Mouse (Mus musculus) neural tube, embryonic 11.5 days (tissue): ENCODE results near the gene Adam15. TPM values are rescaled to one million over a fixed set of nuclear protein-coding genes. Genes with fewer than 3 reads are reported as not detected.

Experiments used
- ATAC-seq: fragments of 200-750 bp; cut with Nextera tagmentation; 2 replicates; pipeline ENCODE4 v1.8.0; 2017; ENCODE audit warnings: moderate number of reproducible peaks, mild to moderate bottlenecking, moderate TSS enrichment, moderate library complexity; ENCODE audit not compliant: insufficient read depth, low FRiP score, low TSS enrichment
- DNase-seq: peaks from one replicate; pipeline ENCODE4 v3.0.0-alpha.2; 2015; ENCODE audit warnings: low spot score
- H3K27ac ChIP-seq: fragments of 300-500 bp; sonication (generic); 2 replicates; pipeline ENCODE4 v1.5.1; 2014; ENCODE audit warnings: low read depth, mild to moderate bottlenecking, low read length
- H3K27me3 ChIP-seq: fragments of 300-500 bp; sonication (generic); 2 replicates; pipeline ENCODE4 v1.6.1; 2014; ENCODE audit warnings: mild to moderate bottlenecking, low read length, mixed read lengths; ENCODE audit not compliant: control insufficient read depth, insufficient read depth
- H3K36me3 ChIP-seq: fragments of 300-500 bp; sonication (generic); 2 replicates; pipeline ENCODE4 v1.6.1; 2014; ENCODE audit warnings: mild to moderate bottlenecking, low read length, moderate library complexity, mixed read lengths; ENCODE audit not compliant: control insufficient read depth, insufficient read depth
- H3K4me1 ChIP-seq: fragments of 300-500 bp; sonication (generic); 2 replicates; pipeline ENCODE4 v1.6.1; 2014; ENCODE audit warnings: low read length, mixed read lengths; ENCODE audit not compliant: control insufficient read depth, insufficient read depth
- H3K4me2 ChIP-seq: fragments of 300-500 bp; sonication (generic); 2 replicates; pipeline ENCODE4 v1.6.1; 2014; ENCODE audit warnings: low read depth, mild to moderate bottlenecking, moderate library complexity
- H3K4me3 ChIP-seq: fragments of 300-500 bp; sonication (generic); 2 replicates; pipeline ENCODE4 v1.5.1; 2014; ENCODE audit warnings: low read depth, low read length
- H3K9ac ChIP-seq: fragments of 300-500 bp; sonication (generic); 2 replicates; pipeline ENCODE4 v1.6.1; 2014; ENCODE audit warnings: mild to moderate bottlenecking, low read length
- H3K9me3 ChIP-seq: fragments of 300-500 bp; sonication (generic); 2 replicates; pipeline ENCODE4 v1.6.1; 2016; ENCODE audit warnings: low read length; ENCODE audit not compliant: control insufficient read depth
- WGBS: fragments of 180-500 bp; shearing (Covaris S2); extraction: QIAGEN DNeasy Blood & Tissue Kit; methylation state at CpG from one replicate; pipeline ENCODE4 v1.1.7; 2014; 5-methylcytosine and 5-hydroxymethylcytosine counted together
- polyA plus RNA-seq: library from polyadenylated mRNA; unstranded; fragments of >200 nt; fragmentation: Nextera tagmentation; extraction: Ambion mirVana; gene quantifications from 2 replicates; pipeline ENCODE4 v1.2.1, GENCODE M21; 2014

The Adam15 gene
- polyA plus RNA-seq, 1 experiment from 2014 or later: 18.3 TPM

DNA sequence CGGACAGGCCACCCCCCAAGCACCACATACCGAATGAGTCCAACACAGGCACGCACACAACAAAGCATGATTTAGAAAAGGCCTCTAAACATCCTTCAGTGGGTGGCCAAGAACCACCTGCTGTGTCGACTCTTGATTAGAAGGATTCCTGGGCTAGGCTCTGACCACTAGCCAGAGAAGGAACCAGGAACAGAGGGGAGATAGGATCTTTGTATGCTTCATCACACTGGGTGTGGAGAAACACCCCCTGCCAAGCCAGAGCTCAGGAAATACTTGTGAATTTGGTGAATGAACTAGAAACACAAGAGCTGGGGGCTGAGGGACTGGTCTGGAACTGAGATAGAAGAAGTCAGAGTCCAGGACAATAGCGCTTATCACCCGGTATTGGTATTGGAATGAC, 13.3 kb downstream of the Adam15 start:
- no peak for DNase-seq
- 7% methylated on average over 6 of the region's 6 CpGs for WGBS
- Histone ChIP-seq H3K9ac (peak overlapping the region; percentile 93), H3K27me3 (no peaks in the 10 kb centered on the region), H3K4me2 (peak overlapping the region; percentile 59), H3K9me3 (no peaks in the 10 kb centered on the region), H3K27ac (no peak overlapping the region), H3K4me1 (peaks cover 40% of the 10 kb centered on the region), H3K36me3 (peaks cover 3% of the 10 kb centered on the region; the same call in 1 of the 2 replicates), H3K4me3 (peak overlapping the region; percentile 88)
- ATAC-seq: no peak

DNA sequence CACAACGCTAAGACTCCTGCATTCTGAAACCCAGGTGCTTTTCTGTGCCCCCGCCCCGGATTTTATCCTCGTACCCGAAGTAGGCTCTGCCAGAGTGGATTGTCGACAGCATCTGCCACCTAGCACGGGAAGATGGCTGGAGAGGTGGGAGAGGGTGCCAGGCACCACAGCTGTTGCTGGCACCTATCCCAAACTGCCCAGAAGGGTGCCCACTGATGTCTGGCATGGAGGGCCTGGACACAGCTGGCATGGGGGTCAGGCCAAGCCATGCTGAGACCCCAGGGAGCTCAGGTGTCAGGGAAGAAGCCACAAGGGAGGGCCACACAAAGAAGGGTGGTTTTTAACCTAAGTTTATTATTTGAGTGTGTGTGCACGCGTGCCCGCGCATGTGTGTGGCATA, 16.7 kb downstream of the Adam15 start:
- Histone ChIP-seq H3K4me2 (no peak overlapping the region), H3K27ac (no peak overlapping the region; the same call in 1 of the 2 replicates), H3K27me3 (no peaks in the 10 kb centered on the region), H3K36me3 (peaks cover 3% of the 10 kb centered on the region; the same call in 1 of the 2 replicates), H3K9me3 (no peaks in the 10 kb centered on the region), H3K4me1 (peaks cover 34% of the 10 kb centered on the region), H3K4me3 (no peak overlapping the region), H3K9ac (no peak overlapping the region)
- ATAC-seq (no peak), DNase-seq (no peak)
- WGBS: 47% methylated on average over 11 of the region's 11 CpGs

DNA sequence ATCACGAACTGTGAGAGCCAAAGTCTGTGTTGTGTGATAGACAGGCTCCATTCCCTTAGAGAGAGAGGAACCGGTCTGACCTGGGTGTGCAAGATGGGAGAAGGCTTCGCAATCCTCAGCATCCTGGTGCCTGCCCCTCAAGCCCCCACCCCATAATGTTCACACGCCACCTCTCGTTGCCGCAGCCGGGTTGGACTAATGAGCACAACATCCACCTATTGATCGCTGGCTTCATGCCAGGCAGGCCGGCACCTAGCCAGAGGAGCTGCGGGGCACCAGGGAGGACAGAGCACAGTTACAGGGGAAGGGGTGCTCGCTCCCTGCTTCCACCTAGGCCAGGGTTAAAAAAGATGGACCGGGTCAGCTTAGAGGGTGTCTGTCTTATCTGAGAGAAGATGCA, 17.3 kb downstream of the Adam15 start:
- Histone ChIP-seq H3K9ac (no peak overlapping the region), H3K27ac (no peak overlapping the region), H3K27me3 (no peaks in the 10 kb centered on the region), H3K9me3 (no peaks in the 10 kb centered on the region), H3K4me1 (peaks cover 36% of the 10 kb centered on the region), H3K36me3 (peaks cover 3% of the 10 kb centered on the region; the same call in 1 of the 2 replicates), H3K4me3 (no peak overlapping the region), H3K4me2 (no peak overlapping the region)
- ATAC-seq: no peak
- DNase-seq: no peak
- 42% methylated on average over 12 of the region's 12 CpGs for WGBS

DNA sequence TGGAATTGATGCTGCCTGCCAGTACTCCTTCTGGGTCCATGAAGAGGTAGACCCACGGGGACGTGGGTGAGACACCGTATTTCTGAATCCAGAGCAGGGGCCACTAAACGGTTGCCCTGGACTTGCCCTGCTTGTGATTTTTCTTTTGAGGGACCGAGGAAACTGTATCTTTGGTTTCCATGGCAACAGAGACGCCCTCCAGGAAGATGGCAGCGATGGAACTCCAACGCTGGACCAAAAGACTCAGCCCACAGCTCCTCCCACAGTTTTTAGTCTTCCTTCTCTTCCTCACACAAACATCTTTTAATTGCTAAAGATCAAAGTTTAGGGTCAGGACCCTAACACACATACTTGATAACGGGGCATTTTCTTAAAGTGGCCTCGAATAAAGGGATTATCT, 17.8 kb downstream of the Adam15 start:
- Histone ChIP-seq H3K4me1 (peaks cover 38% of the 10 kb centered on the region), H3K36me3 (peaks cover 3% of the 10 kb centered on the region; the same call in 1 of the 2 replicates), H3K9ac (no peak overlapping the region), H3K27ac (no peak overlapping the region), H3K4me3 (no peak overlapping the region), H3K27me3 (no peaks in the 10 kb centered on the region), H3K9me3 (no peaks in the 10 kb centered on the region), H3K4me2 (no peak overlapping the region)
- no peak for ATAC-seq
- no peak for DNase-seq
- WGBS: 45% methylated on average over 10 of the region's 10 CpGs

- no peaks in the 10 kb centered on the region for H3K27me3 ChIP-seq
- no peak for DNase-seq
- no peak overlapping the region for H3K4me2 ChIP-seq
- 71% methylated on average over 13 of the region's 13 CpGs for WGBS
- H3K4me1 ChIP-seq: peaks cover 34% of the 10 kb centered on the region
- no peak overlapping the region for H3K9ac ChIP-seq
- peaks cover 3% of the 10 kb centered on the region; the same call in 1 of the 2 replicates for H3K36me3 ChIP-seq
- H3K27ac ChIP-seq: no peak overlapping the region
- ATAC-seq: no peak
- no peak overlapping the region for H3K4me3 ChIP-seq
- no peaks in the 10 kb centered on the region for H3K9me3 ChIP-seq
These were observed 18.2 kb downstream of the Adam15 start for GRCm38 (mm10) chr3:89331561-89331960.

DNA sequence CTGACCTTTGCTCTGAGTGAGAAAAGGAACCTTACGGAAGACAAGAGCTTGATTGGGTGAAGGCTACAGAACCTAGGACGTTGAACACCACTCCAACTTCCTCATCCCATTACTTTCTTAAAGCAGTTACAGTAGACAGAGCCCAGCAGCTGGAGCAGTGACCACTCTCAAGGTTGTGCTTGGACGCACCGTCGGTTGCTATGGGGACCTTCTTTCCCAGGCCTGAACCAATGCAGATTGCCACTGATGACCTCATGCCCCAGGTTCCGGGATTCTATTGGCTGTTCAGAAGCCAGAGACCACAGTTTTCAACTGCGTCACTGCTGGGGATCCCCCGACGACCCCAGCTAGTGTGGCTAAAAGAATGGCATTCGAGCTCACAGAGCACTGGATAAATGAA, 18.8 kb downstream of the Adam15 start:
- Histone ChIP-seq H3K4me3 (no peak overlapping the region), H3K9ac (no peak overlapping the region), H3K9me3 (no peaks in the 10 kb centered on the region), H3K4me1 (peaks cover 28% of the 10 kb centered on the region), H3K4me2 (no peak overlapping the region), H3K27ac (no peak overlapping the region), H3K27me3 (no peaks in the 10 kb centered on the region), H3K36me3 (peaks cover 3% of the 10 kb centered on the region; the same call in 1 of the 2 replicates)
- WGBS: 19% methylated on average over 10 of the region's 10 CpGs
- DNase-seq (peak; percentile 57), ATAC-seq (peak; percentile 48; the same call in 1 of the 2 replicates)

DNA sequence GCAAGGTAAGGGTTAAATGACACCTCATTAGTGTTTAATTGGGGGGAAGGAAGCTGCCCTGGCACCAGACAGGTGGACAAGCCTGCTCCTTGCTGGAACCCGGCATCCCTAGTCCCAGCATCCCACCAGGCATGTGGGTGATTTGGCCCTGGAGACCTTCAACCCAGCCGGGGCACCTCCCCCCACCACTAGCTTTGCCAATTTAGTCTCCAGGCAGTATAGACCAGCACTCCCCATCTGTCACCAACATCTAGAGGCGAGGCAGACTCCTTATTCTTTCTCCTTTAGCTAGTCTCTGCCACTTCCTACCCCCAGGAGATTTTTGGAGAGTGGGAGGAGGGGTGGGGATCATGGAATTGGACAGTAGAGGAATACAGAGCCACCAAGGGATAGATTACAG, 19.4 kb downstream of the Adam15 start:
- H3K4me3 ChIP-seq: no peak overlapping the region
- H3K4me1 ChIP-seq: peaks cover 25% of the 10 kb centered on the region
- DNase-seq (no peak), ATAC-seq (no peak)
- no peaks in the 10 kb centered on the region for H3K9me3 ChIP-seq
- peak overlapping the region; percentile 5; the same call in 1 of the 2 replicates for H3K4me2 ChIP-seq
- no peaks in the 10 kb centered on the region for H3K27me3 ChIP-seq
- 48% methylated on average over 3 of the region's 3 CpGs for WGBS
- no peak overlapping the region for H3K27ac ChIP-seq
- H3K36me3 ChIP-seq: peaks cover 3% of the 10 kb centered on the region; the same call in 1 of the 2 replicates
- no peak overlapping the region for H3K9ac ChIP-seq

GRCm38 (mm10) chr3:89328623-89329022, 21.2 kb downstream of the Adam15 start:
- H3K27me3 ChIP-seq: no peaks in the 10 kb centered on the region
- 14% methylated on average over 4 of the region's 4 CpGs for WGBS
- H3K9ac ChIP-seq: no peak overlapping the region
- no peak for DNase-seq
- H3K4me2 ChIP-seq: no peak overlapping the region
- H3K4me3 ChIP-seq: no peak overlapping the region
- H3K27ac ChIP-seq: no peak overlapping the region
- no peaks in the 10 kb centered on the region for H3K36me3 ChIP-seq
- no peak for ATAC-seq
- H3K9me3 ChIP-seq: no peaks in the 10 kb centered on the region
- H3K4me1 ChIP-seq: peaks cover 25% of the 10 kb centered on the region

- Histone ChIP-seq H3K9me3 (no peaks in the 10 kb centered on the region), H3K9ac (no peak overlapping the region), H3K4me3 (no peak overlapping the region), H3K27me3 (peaks cover under 1% of the 10 kb centered on the region; the same call in 1 of the 2 replicates), H3K27ac (peak overlapping the region; percentile 71), H3K4me1 (peaks cover 16% of the 10 kb centered on the region), H3K4me2 (no peak overlapping the region), H3K36me3 (no peaks in the 10 kb centered on the region)
- no peak; the same call in 1 of the 2 replicates for ATAC-seq
- WGBS: 36% methylated on average over 9 of the region's 9 CpGs
- peak; percentile 45 for DNase-seq
These were observed 22.4 kb downstream of the Adam15 start for GRCm38 (mm10) chr3:89327371-89327870.
